Mouse (Mus musculus): Measurements from ENCODE around the gene Fig4. TPM values are rescaled to one million over a fixed set of nuclear protein-coding genes. Genes with fewer than 3 reads are reported as not detected.
A peak's percentile ranks its signal among the peaks of the same experiment; 100 is the strongest.

Gene Fig4
- polyA plus RNA-seq, 1 experiment from 2014 or later = 16.7 TPM

GRCm38 (mm10) chr10:41234552-41234951 is 68.5 kb downstream of the Fig4 start:
- Histone ChIP-seq H3K27me3 (ENCODE audit: poor library complexity, severe bottlenecking) (no peaks in the 10 kb centered on the region), H3K4me3 (no peak overlapping the region), H3K36me3 (replicated peaks) (no peaks in the 10 kb centered on the region), H3K4me1 (no peaks in the 10 kb centered on the region), H3K9me3 (no peaks in the 10 kb centered on the region), H3K27ac (no peak overlapping the region)
- WGBS = 88% methylated on average over 9 of the region's 9 CpGs
- DNase-seq (ENCODE audit: extremely low spot score, low spot score) = no peak

- Histone ChIP-seq H3K9me3 (no peaks in the 10 kb centered on the region), H3K4me3 (no peak overlapping the region), H3K27me3 (ENCODE audit: poor library complexity, severe bottlenecking) (no peaks in the 10 kb centered on the region), H3K4me1 (no peaks in the 10 kb centered on the region), H3K36me3 (replicated peaks) (no peaks in the 10 kb centered on the region), H3K27ac (no peak overlapping the region)
- 87% methylated on average over 6 of the region's 6 CpGs for whole genome bisulfite sequencing
- DNase-seq (ENCODE audit: extremely low spot score, low spot score) = no peak
Observed at GRCm38 (mm10) chr10:41233140-41233539, 69.9 kb downstream of the Fig4 start.

- 88% methylated on average over 6 of the region's 6 CpGs for WGBS
- no peaks in the 10 kb centered on the region for H3K9me3 ChIP-seq
- H3K27ac ChIP-seq = no peak overlapping the region
- H3K36me3 ChIP-seq (replicated peaks) = no peaks in the 10 kb centered on the region
- no peaks in the 10 kb centered on the region for H3K4me1 ChIP-seq
- no peaks in the 10 kb centered on the region for H3K27me3 ChIP-seq (ENCODE audit: poor library complexity, severe bottlenecking)
- no peak for DNase-seq (ENCODE audit: extremely low spot score, low spot score)
- no peak overlapping the region for H3K4me3 ChIP-seq
Observed at GRCm38 (mm10) chr10:41231163-41231835, 71.8 kb downstream of the Fig4 start.

- 91% methylated on average over 7 of the region's 7 CpGs for WGBS
- no peak overlapping the region for H3K27ac ChIP-seq
- no peak overlapping the region for H3K4me3 ChIP-seq
- H3K9me3 ChIP-seq = no peaks in the 10 kb centered on the region
- H3K27me3 ChIP-seq (ENCODE audit: poor library complexity, severe bottlenecking) = no peaks in the 10 kb centered on the region
- H3K4me1 ChIP-seq = no peaks in the 10 kb centered on the region
- no peaks in the 10 kb centered on the region for H3K36me3 ChIP-seq (replicated peaks)
- DNase-seq (ENCODE audit: extremely low spot score, low spot score) = no peak
Observed at GRCm38 (mm10) chr10:41227626-41228025, 75.4 kb downstream of the Fig4 start.

- no peak overlapping the region for H3K4me3 ChIP-seq
- H3K4me1 ChIP-seq = no peaks in the 10 kb centered on the region
- H3K27me3 ChIP-seq (ENCODE audit: poor library complexity, severe bottlenecking) = no peaks in the 10 kb centered on the region
- H3K9me3 ChIP-seq = no peaks in the 10 kb centered on the region
- no peak overlapping the region for H3K27ac ChIP-seq
- DNase-seq (ENCODE audit: extremely low spot score, low spot score) = no peak
- H3K36me3 ChIP-seq (replicated peaks) = no peaks in the 10 kb centered on the region
- 86% methylated on average over 4 of the region's 4 CpGs for WGBS
Observed at GRCm38 (mm10) chr10:41223499-41223898, 79.6 kb downstream of the Fig4 start.

- Histone ChIP-seq H3K36me3 (replicated peaks) (no peaks in the 10 kb centered on the region), H3K9me3 (no peaks in the 10 kb centered on the region), H3K4me1 (no peaks in the 10 kb centered on the region), H3K27ac (no peak overlapping the region), H3K4me3 (no peak overlapping the region), H3K27me3 (ENCODE audit: poor library complexity, severe bottlenecking) (no peaks in the 10 kb centered on the region)
- no peak for DNase-seq (ENCODE audit: extremely low spot score, low spot score)
- WGBS = 86% methylated on average over 4 of the region's 4 CpGs
Observed at GRCm38 (mm10) chr10:41221204-41221603, 81.9 kb downstream of the Fig4 start.

- WGBS = 90% methylated on average over 10 of the region's 10 CpGs
Observed at GRCm38 (mm10) chr10:41218897-41219296, 84.2 kb downstream of the Fig4 start.

GRCm38 (mm10) chr10:41214083-41214482 is 89.0 kb downstream of the Fig4 start:
- 85% methylated on average over 3 of the region's 3 CpGs for whole genome bisulfite sequencing
- H3K4me3 ChIP-seq = no peak overlapping the region

More at GRCm38 (mm10) chr10:41218897-41219296, 84.2 kb downstream of the Fig4 start:
- H3K9me3 ChIP-seq = no peaks in the 10 kb centered on the region
- no peak overlapping the region for H3K4me3 ChIP-seq
- no peak for DNase-seq (ENCODE audit: extremely low spot score, low spot score)
- H3K27me3 ChIP-seq (ENCODE audit: poor library complexity, severe bottlenecking) = no peaks in the 10 kb centered on the region
- no peak overlapping the region for H3K27ac ChIP-seq
- H3K4me1 ChIP-seq = no peaks in the 10 kb centered on the region
- no peaks in the 10 kb centered on the region for H3K36me3 ChIP-seq (replicated peaks)

GRCm38 (mm10) chr10:41209538-41209937 is 93.5 kb downstream of the Fig4 start:
- Histone ChIP-seq H3K4me1 (peaks cover 13% of the 10 kb centered on the region; the same call in 1 of the 2 replicates), H3K27me3 (ENCODE audit: poor library complexity, severe bottlenecking) (no peaks in the 10 kb centered on the region), H3K9me3 (no peaks in the 10 kb centered on the region), H3K27ac (no peak overlapping the region), H3K36me3 (replicated peaks) (no peaks in the 10 kb centered on the region), H3K4me3 (no peak overlapping the region)
- no peak for DNase-seq (ENCODE audit: extremely low spot score, low spot score)
- WGBS = 80% methylated on average over 4 of the region's 4 CpGs

More at GRCm38 (mm10) chr10:41214083-41214482, 89.0 kb downstream of the Fig4 start:
- Histone ChIP-seq H3K27ac (no peak overlapping the region), H3K36me3 (replicated peaks) (no peaks in the 10 kb centered on the region), H3K4me1 (peaks cover 9% of the 10 kb centered on the region; the same call in 1 of the 2 replicates), H3K9me3 (no peaks in the 10 kb centered on the region), H3K27me3 (ENCODE audit: poor library complexity, severe bottlenecking) (no peaks in the 10 kb centered on the region)
- no peak for DNase-seq (ENCODE audit: extremely low spot score, low spot score)

GRCm38 (mm10) chr10:41208860-41209377 is 94.1 kb downstream of the Fig4 start:
- Histone ChIP-seq H3K9me3 (no peaks in the 10 kb centered on the region), H3K4me3 (no peak overlapping the region), H3K36me3 (replicated peaks) (no peaks in the 10 kb centered on the region), H3K27me3 (ENCODE audit: poor library complexity, severe bottlenecking) (no peaks in the 10 kb centered on the region), H3K27ac (no peak overlapping the region), H3K4me1 (peaks cover 13% of the 10 kb centered on the region; the same call in 1 of the 2 replicates)
- DNase-seq (ENCODE audit: extremely low spot score, low spot score) = no peak
- 75% methylated on average over 6 of the region's 6 CpGs for WGBS

- no peak for DNase-seq (ENCODE audit: extremely low spot score, low spot score)
- H3K27me3 ChIP-seq (ENCODE audit: poor library complexity, severe bottlenecking) = no peaks in the 10 kb centered on the region
- WGBS = 84% methylated on average over 2 of the region's 2 CpGs
- no peaks in the 10 kb centered on the region for H3K36me3 ChIP-seq (replicated peaks)
- peaks cover 13% of the 10 kb centered on the region; the same call in 1 of the 2 replicates for H3K4me1 ChIP-seq
- H3K4me3 ChIP-seq = no peak overlapping the region
- H3K9me3 ChIP-seq = no peaks in the 10 kb centered on the region
- H3K27ac ChIP-seq = no peak overlapping the region; the same call in 1 of the 2 replicates
Observed at GRCm38 (mm10) chr10:41205647-41206046, 97.4 kb downstream of the Fig4 start.

GRCm38 (mm10) chr10:41204637-41205315 is 98.3 kb downstream of the Fig4 start:
- H3K27me3 ChIP-seq (ENCODE audit: poor library complexity, severe bottlenecking) = no peaks in the 10 kb centered on the region
- peaks cover 10% of the 10 kb centered on the region; the same call in 1 of the 2 replicates for H3K4me1 ChIP-seq
- no peak for DNase-seq (ENCODE audit: extremely low spot score, low spot score)
- H3K9me3 ChIP-seq = no peaks in the 10 kb centered on the region
- H3K4me3 ChIP-seq = no peak overlapping the region
- H3K36me3 ChIP-seq (replicated peaks) = no peaks in the 10 kb centered on the region
- no peak overlapping the region for H3K27ac ChIP-seq
- WGBS = 85% methylated on average over 11 of the region's 11 CpGs

- H3K4me1 ChIP-seq = peaks cover 5% of the 10 kb centered on the region; the same call in 1 of the 2 replicates
- no peak overlapping the region for H3K4me3 ChIP-seq
- H3K27me3 ChIP-seq (ENCODE audit: poor library complexity, severe bottlenecking) = no peaks in the 10 kb centered on the region
- no peak for DNase-seq (ENCODE audit: extremely low spot score, low spot score)
- WGBS = 83% methylated on average over 5 of the region's 5 CpGs
- H3K36me3 ChIP-seq (replicated peaks) = no peaks in the 10 kb centered on the region
- H3K27ac ChIP-seq = peak overlapping the region; percentile 53; the same call in 1 of the 2 replicates
- H3K9me3 ChIP-seq = no peaks in the 10 kb centered on the region
Observed at GRCm38 (mm10) chr10:41204191-41204590, 98.9 kb downstream of the Fig4 start.
